11 mouse cellular contexts compared by ENCODE assay signal in genomic region chr12:102631690-102632089, GRCm38 (mm10).
DNase-seq lines count a peak whose midpoint lies in the region; ATAC-seq and TF ChIP-seq lines count a peak whose summit lies in the region.
"Had no signal": no experiment of that assay in that cellular context is flagged by ENCODE, and none has a peak within 500 bp of the region (broad histone marks: within the 10 kb centered on the region; RNA-seq: fewer than 3 reads in every experiment).

No protein-coding gene starts in this region.

- no peaks in the 10 kb centered on the region for H3K9me3 ChIP-seq in hindbrain, embryonic 10.5 days
- H3K9me3 ChIP-seq in hindbrain, embryonic 11.5 days (ENCODE audit: control insufficient read depth, low read length) = no peaks in the 10 kb centered on the region
- H3K9me3 ChIP-seq in MEL (replicated peaks; ENCODE audit: insufficient read depth, low read length) = no peaks in the 10 kb centered on the region
- H3K9me3 ChIP-seq in forebrain, embryonic 14.5 days (replicated peaks; ENCODE audit: control insufficient read depth, low read length) = no peaks in the 10 kb centered on the region
- no peaks in the 10 kb centered on the region for H3K9me3 ChIP-seq in midbrain, embryonic 12.5 days
- H3K9me3 ChIP-seq: heart, embryonic 13.5 days; limb, embryonic 12.5 days had no signal

- TF ChIP-seq CTCF in MEL (IDR thresholded peaks at IDR 0.05 in 2 of 3, conservative IDR thresholded peaks at IDR 0.05 in 1 of 3; ENCODE audit: control insufficient read depth in 1 of 3, insufficient read depth in 1 of 3, low read depth in 2 of 3, low read length in 3 of 3, poor library complexity in 1 of 3, severe bottlenecking in 1 of 3) = no peak

- no peak for TF ChIP-seq RAD21 in MEL (IDR thresholded peaks at IDR 0.05; ENCODE audit: low read depth, low read length)

- TF ChIP-seq EP300 in MEL (IDR thresholded peaks at IDR 0.05; ENCODE audit: low read depth in 1 of 2, low read length in 2 of 2) = no peak

- no peak overlapping the region for H3K4me2 ChIP-seq in hindbrain, embryonic 11.5 days (replicated peaks; ENCODE audit: low read depth, low read length)
- H3K4me2 ChIP-seq in forebrain, embryonic 14.5 days (ENCODE audit: low read length) = no peak overlapping the region
- H3K4me2 ChIP-seq in midbrain, embryonic 12.5 days (replicated peaks) = no peak overlapping the region
- H3K4me2 ChIP-seq: heart, embryonic 13.5 days; limb, embryonic 12.5 days had no signal

- peaks cover 36% of the 10 kb centered on the region for H3K4me1 ChIP-seq in hindbrain, embryonic 10.5 days (replicated peaks)
- no peaks in the 10 kb centered on the region for H3K4me1 ChIP-seq in hindbrain, embryonic 11.5 days (replicated peaks; ENCODE audit: control insufficient read depth, insufficient read depth, low read length)
- H3K4me1 ChIP-seq in MEL (ENCODE audit: control insufficient read depth in 1 of 2, insufficient read depth in 2 of 2, low read length in 2 of 2) = peaks cover 3 to 10% of the 10 kb centered on the region in 2 experiments
- peaks cover 14% of the 10 kb centered on the region; the same call in 1 of the 2 replicates for H3K4me1 ChIP-seq in forebrain, embryonic 14.5 days (ENCODE audit: control insufficient read depth, insufficient read depth, low read length)
- peaks cover 15% of the 10 kb centered on the region for H3K4me1 ChIP-seq in midbrain, embryonic 12.5 days
- H3K4me1 ChIP-seq: limb, embryonic 12.5 days had no signal

- DNase-seq in hindbrain, embryonic 10.5 days (ENCODE audit: low spot score) = no peak
- DNase-seq in hindbrain, embryonic 11.5 days (ENCODE audit: low spot score) = no peak
- DNase-seq in MEL (ENCODE audit: low read depth, low spot score) = no peak
- DNase-seq in forebrain, embryonic 14.5 days (ENCODE audit: low spot score) = peak; percentile 62
- no peak for DNase-seq in frontal cortex, postnatal 10 days (ENCODE audit: low spot score in 2 of 2)
- DNase-seq in thymus, adult 18-20 months = no peak
- no peak for DNase-seq in thymus, postnatal 10 days (ENCODE audit: low spot score in 2 of 2)
- DNase-seq: kidney, adult 11 months had no signal

- peak overlapping the region; percentile 18; the same call in 1 of the 2 replicates for H3K27ac ChIP-seq in hindbrain, embryonic 10.5 days
- no peak overlapping the region for H3K27ac ChIP-seq in hindbrain, embryonic 11.5 days (ENCODE audit: low read depth, low read length)
- H3K27ac ChIP-seq in MEL (ENCODE audit: control insufficient read depth, low read depth, low read length) = no peak overlapping the region
- H3K27ac ChIP-seq in forebrain, embryonic 14.5 days (ENCODE audit: low read depth, low read length) = peak overlapping the region; percentile 44; the same call in 1 of the 2 replicates
- H3K27ac ChIP-seq in midbrain, embryonic 12.5 days (replicated peaks) = peak overlapping the region; percentile 49; the same call in 1 of the 2 replicates
- H3K27ac ChIP-seq: heart, embryonic 13.5 days; limb, embryonic 12.5 days had no signal

- WGBS in hindbrain, embryonic 10.5 days = 87% methylated on average over 8 of the region's 8 CpGs
- WGBS in hindbrain, embryonic 11.5 days = 80% methylated on average over 8 of the region's 8 CpGs
- 46% methylated on average over 8 of the region's 8 CpGs for WGBS in forebrain, embryonic 14.5 days
- 52% methylated on average over 8 of the region's 8 CpGs for whole genome bisulfite sequencing in midbrain, embryonic 12.5 days

- no peaks in the 10 kb centered on the region for H3K36me3 ChIP-seq in hindbrain, embryonic 10.5 days
- no peaks in the 10 kb centered on the region for H3K36me3 ChIP-seq in hindbrain, embryonic 11.5 days (ENCODE audit: control insufficient read depth, insufficient read depth, low read length)
- H3K36me3 ChIP-seq in MEL (ENCODE audit: control insufficient read depth in 1 of 2, insufficient read depth in 2 of 2, low read length in 2 of 2) = peaks cover 0 to 10% of the 10 kb centered on the region in 2 experiments; a peak in 2 of 4 replicates
- no peaks in the 10 kb centered on the region for H3K36me3 ChIP-seq in forebrain, embryonic 14.5 days (ENCODE audit: control insufficient read depth, insufficient read depth, low read length)
- H3K36me3 ChIP-seq in midbrain, embryonic 12.5 days = no peaks in the 10 kb centered on the region
- H3K36me3 ChIP-seq: heart, embryonic 13.5 days; limb, embryonic 12.5 days had no signal

- H3K4me3 ChIP-seq in hindbrain, embryonic 10.5 days = no peak overlapping the region
- H3K4me3 ChIP-seq in hindbrain, embryonic 11.5 days (ENCODE audit: low read depth, low read length) = no peak overlapping the region
- no peak overlapping the region for H3K4me3 ChIP-seq in MEL (ENCODE audit: control insufficient read depth in 1 of 2, insufficient read depth in 1 of 2, low read depth in 2 of 2, low read length in 2 of 2)
- H3K4me3 ChIP-seq in forebrain, embryonic 14.5 days (ENCODE audit: low read depth, low read length) = no peak overlapping the region
- H3K4me3 ChIP-seq in midbrain, embryonic 12.5 days = no peak overlapping the region
- H3K4me3 ChIP-seq: heart, embryonic 13.5 days; limb, embryonic 12.5 days had no signal

- no peak for ATAC-seq in hindbrain, embryonic 11.5 days (ENCODE audit: low FRiP score)
- peak; percentile 48; the same call in 1 of the 2 replicates for ATAC-seq in forebrain, embryonic 14.5 days
- ATAC-seq in midbrain, embryonic 12.5 days (ENCODE audit: low FRiP score, low read depth) = peak; percentile 50; the same call in 1 of the 2 replicates

- H3K79me2 ChIP-seq in MEL (ENCODE audit: control insufficient read depth, insufficient read depth, low read length, poor library complexity) = no peaks in the 10 kb centered on the region

- no peak overlapping the region for H3K9ac ChIP-seq in hindbrain, embryonic 11.5 days (ENCODE audit: low read depth, low read length)
- no peak overlapping the region for H3K9ac ChIP-seq in MEL (ENCODE audit: control insufficient read depth, low read depth, low read length, poor library complexity, severe bottlenecking)
- H3K9ac ChIP-seq in forebrain, embryonic 14.5 days (ENCODE audit: low read length) = no peak overlapping the region; the same call in 1 of the 2 replicates
- H3K9ac ChIP-seq in midbrain, embryonic 12.5 days (replicated peaks) = no peak overlapping the region
- H3K9ac ChIP-seq: heart, embryonic 13.5 days; limb, embryonic 12.5 days had no signal

- TF ChIP-seq POLR2A in MEL (IDR thresholded peaks at IDR 0.05; ENCODE audit: control insufficient read depth in 1 of 2, insufficient read depth in 1 of 2, low read depth in 1 of 2, low read length in 2 of 2, poor library complexity in 1 of 2) = no peak

- H3K27me3 ChIP-seq in hindbrain, embryonic 10.5 days (ENCODE audit: insufficient read depth, poor library complexity, severe bottlenecking) = no peaks in the 10 kb centered on the region
- no peaks in the 10 kb centered on the region for H3K27me3 ChIP-seq in hindbrain, embryonic 11.5 days (ENCODE audit: control insufficient read depth, insufficient read depth, low read length)
- H3K27me3 ChIP-seq in MEL (ENCODE audit: control insufficient read depth in 1 of 2, insufficient read depth in 2 of 2, low read length in 2 of 2) = no peaks in the 10 kb centered on the region
- no peaks in the 10 kb centered on the region for H3K27me3 ChIP-seq in forebrain, embryonic 14.5 days (replicated peaks; ENCODE audit: control insufficient read depth, insufficient read depth, low read length)
- H3K27me3 ChIP-seq in midbrain, embryonic 12.5 days = no peaks in the 10 kb centered on the region
- H3K27me3 ChIP-seq: heart, embryonic 13.5 days; limb, embryonic 12.5 days had no signal

TF ChIP-seq in MEL, 35 proteins besides CTCF, POLR2A, EP300 and RAD21:
- TF ChIP-seq UBTF (IDR thresholded peaks at IDR 0.05; ENCODE audit: borderline replicate concordance, insufficient read depth, low read depth, low read length) = no peak
- peak; percentile 12; the same call in 1 of the 2 replicates for TF ChIP-seq TAL1 (IDR thresholded peaks at IDR 0.05; ENCODE audit: low read length)

Comparison
In these comparisons a context has a peak if more than half of its experiments do, and no peak if none do; other contexts are left out.
1. H3K27ac ChIP-seq: peak in hindbrain, embryonic 10.5 days (single experiment), forebrain, embryonic 14.5 days (single experiment) and midbrain, embryonic 12.5 days (single experiment); none in hindbrain, embryonic 11.5 days (single experiment) and MEL (single experiment).